Mouse (Mus musculus) liver, adult 2 months (tissue): ENCODE results near the gene Sumo1.
A peak's percentile ranks its signal among the peaks of the same experiment; 100 is the strongest.

Experiments used
- CTCF ChIP-seq: fragments of 200-500 bp; IDR thresholded peaks from 2 replicates; pipeline ENCODE4 v1.5.1; 2011; ENCODE audit warnings: low read depth, low read length, control low read depth
- POLR2A ChIP-seq: fragments of 200-500 bp; IDR thresholded peaks from 2 replicates; pipeline ENCODE4 v1.6.1; 2011; ENCODE audit warnings: low read length, control low read depth; ENCODE audit not compliant: insufficient read depth; ENCODE audit errors: extremely low read depth

DNA sequence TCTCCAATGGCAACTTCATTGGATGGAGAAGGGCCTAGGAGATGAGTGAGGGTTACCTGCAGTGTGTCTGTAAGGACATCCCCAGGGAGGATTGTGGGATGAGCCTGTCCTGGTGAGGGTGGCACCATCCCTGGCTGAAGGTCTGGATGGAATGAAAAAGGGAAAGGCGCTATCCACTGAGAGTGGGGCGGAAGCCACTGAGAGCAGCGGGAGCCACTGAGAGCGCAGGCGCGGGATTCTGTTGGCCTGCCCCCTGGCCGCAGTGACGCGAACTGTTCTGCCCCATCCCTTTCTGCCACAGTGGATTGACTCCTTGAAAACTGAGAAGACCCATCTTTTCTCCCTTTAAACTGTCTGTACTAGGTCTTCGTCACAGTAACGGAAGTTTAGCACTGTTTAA is 66.7 kb downstream of the Sumo1 start:
- peak; percentile 48; the same call in 1 of the 2 replicates for TF ChIP-seq CTCF
- no peak for TF ChIP-seq POLR2A
